Mouse (Mus musculus): ENCODE data around the gene Cmss1.

Gene Cmss1

GRCm38 (mm10) chr16:57513562-57513961, 93.1 kb downstream of the Cmss1 start:
- DNase-seq = no peak

DNA sequence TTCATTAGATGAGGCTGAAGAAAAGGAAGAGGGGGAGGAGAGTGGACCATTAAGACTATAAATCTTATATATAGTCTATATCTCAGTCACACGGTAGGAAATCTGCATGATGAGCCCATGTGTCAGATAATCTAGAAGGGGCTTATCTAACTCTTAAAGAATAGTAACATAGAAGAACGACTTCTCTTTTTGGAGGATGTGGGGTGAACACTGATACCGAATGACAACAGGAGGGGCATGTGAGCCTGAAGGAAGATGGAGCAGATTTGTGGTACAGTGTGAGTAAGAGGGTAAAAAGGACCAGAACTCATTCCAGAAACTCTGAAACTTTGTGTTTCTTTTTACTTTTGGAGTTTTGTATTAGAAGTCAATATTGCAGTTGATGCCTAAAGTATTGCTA, 97.6 kb downstream of the Cmss1 start:
- DNase-seq = no peak

DNA sequence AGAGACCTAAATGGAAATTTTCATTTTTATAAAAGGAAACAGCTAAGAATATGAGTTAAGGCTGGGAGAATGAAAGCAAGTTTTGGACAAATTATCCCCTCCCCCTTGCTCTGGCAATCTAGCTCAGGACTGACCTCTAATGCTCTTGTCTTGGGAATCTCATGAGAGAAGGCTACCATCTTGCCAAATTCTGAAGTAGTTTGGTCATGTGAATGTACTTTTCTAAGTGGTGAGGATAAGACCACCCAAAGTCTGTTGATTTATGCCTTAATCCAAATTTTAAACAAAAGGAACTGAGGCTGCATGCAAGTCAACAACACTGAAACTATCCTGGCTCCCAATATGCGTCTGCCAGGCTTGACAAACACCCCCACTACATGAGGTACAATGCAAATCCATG, 98.3 kb downstream of the Cmss1 start:
- DNase-seq = no peak

- no peak for DNase-seq
Measured at GRCm38 (mm10) chr16:57506133-57506532, 100.5 kb downstream of the Cmss1 start.

GRCm38 (mm10) chr16:57504728-57505127, 101.9 kb downstream of the Cmss1 start:
- DNase-seq = no peak

- no peak for DNase-seq
Measured at GRCm38 (mm10) chr16:57502761-57503160, 103.9 kb downstream of the Cmss1 start.

DNA sequence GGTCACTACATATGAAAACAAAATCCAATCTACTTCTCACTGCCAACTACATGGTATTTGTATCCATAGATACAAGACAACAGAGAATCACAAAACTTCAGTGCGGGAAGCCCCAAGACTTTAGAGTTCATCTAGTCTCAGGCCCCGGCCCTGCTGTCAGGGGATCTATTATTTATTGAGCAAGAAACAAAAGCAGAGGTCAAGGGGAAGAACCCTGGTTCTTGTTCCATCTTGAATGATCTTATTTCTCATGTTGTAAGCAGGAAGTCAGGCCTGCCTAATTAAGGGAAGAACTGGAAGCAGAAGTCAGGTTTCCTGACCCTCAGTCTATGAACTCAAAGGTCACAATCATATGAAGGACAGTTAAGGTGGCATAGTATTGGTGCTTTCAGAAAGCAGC, 104.4 kb downstream of the Cmss1 start:
- no peak for DNase-seq

- DNase-seq = no peak
Measured at GRCm38 (mm10) chr16:57500851-57501250, 105.8 kb downstream of the Cmss1 start.

GRCm38 (mm10) chr16:57496437-57497173, 110.1 kb downstream of the Cmss1 start:
- no peak for DNase-seq

DNA sequence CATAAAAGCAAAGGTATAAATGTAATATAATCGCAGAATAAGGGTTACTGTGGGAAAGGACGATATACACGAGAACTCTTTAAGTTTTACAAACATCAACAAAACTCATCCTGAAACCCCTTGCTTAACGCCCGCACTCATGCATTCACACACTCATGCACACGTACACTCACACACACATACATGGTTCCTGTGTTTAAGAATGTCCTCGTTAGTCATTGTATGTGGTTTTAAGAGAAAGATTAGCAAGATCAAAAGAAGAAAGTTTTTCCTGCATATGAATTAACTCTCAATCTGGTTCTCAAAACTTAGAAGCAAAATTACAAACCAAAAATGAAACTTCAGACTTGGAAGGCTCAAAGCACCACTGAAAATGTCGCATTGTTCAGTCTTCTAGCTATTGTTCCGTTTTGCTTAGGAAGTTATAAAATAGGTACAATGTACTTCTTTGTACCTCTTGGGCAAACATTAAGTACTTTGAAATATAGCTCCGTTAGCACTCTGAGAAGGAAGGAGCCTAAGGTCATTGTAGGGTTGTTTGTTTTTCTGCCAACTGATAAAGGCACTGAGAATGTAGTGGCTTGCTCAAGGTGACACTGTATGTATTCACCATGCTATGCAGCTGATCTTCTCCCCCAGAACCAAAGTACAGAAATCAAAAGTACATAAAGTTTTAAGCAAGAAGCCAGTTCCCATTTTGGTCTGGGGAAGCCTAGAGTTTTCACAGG, 111.0 kb downstream of the Cmss1 start:
- DNase-seq = no peak

DNA sequence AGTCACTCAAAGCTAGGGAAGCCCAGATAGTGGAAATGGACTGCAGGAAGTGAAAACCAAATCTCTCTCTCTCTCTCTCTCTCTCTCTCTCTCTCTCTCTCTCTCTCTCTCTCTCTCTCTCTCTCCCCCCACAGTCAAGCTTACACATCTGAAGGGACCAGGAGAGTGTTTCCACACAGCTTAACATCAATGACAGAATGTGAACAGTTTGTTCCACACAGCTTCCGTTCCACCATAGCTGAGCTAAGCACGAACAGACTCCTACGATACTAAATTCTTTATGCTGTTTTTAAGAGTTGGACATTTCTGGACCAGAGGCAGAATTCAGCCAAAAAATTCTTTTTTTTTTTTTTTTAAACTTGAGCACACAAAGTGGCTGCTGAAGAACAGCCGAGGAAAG, 114.8 kb downstream of the Cmss1 start:
- DNase-seq = no peak

DNA sequence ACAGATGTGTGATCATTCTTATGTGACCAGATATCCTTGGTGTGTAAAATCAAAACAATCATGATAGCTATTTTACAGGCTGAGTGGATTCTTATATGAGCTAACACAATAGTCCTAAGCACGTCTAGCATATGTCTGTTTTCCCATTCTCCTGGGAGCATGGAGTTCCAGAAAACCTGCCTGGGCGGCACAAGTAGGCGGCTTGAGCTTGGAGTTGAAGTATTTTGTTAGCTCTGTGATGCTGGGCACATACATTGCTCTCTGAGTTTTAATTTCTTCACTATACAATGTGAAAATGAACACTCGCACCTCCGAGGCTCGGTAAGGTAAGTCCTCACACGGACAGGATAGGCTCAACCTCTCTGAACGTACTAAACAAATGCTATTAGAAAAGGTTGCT, 116.0 kb downstream of the Cmss1 start:
- no peak for DNase-seq

GRCm38 (mm10) chr16:57488661-57489060, 118.0 kb downstream of the Cmss1 start:
- DNase-seq = no peak

- no peak for DNase-seq
Measured at GRCm38 (mm10) chr16:57486266-57486665, 120.4 kb downstream of the Cmss1 start.

GRCm38 (mm10) chr16:57485265-57485664, 121.4 kb downstream of the Cmss1 start:
- DNase-seq = no peak

- no peak for DNase-seq
Measured at GRCm38 (mm10) chr16:57484043-57484795, 122.4 kb downstream of the Cmss1 start.

GRCm38 (mm10) chr16:57483503-57483902, 123.2 kb downstream of the Cmss1 start:
- DNase-seq = no peak

DNA sequence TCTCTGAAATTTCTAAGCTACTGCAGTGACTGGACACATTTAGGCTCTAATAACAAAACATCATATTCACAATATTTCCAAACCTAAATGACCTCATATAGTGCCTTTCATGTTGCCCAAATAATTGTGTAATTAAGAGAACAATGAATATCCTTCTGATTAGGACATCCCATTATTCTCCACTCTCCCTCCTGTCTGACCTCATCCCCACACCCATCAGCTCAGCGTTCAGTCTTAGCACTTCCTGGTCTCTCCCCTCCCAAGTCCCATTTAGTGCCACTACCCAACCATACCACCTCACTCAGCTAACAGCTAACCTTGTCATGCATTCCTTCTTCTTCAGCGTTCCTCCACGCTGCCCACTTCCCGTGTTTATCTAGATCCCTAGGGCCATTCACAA, 123.8 kb downstream of the Cmss1 start:
- no peak for DNase-seq

GRCm38 (mm10) chr16:57482264-57482663, 124.4 kb downstream of the Cmss1 start:
- DNase-seq = no peak

- DNase-seq = no peak
Measured at GRCm38 (mm10) chr16:57479776-57480175, 126.9 kb downstream of the Cmss1 start.

- no peak for DNase-seq
Measured at GRCm38 (mm10) chr16:57478451-57478850, 128.2 kb downstream of the Cmss1 start.

DNA sequence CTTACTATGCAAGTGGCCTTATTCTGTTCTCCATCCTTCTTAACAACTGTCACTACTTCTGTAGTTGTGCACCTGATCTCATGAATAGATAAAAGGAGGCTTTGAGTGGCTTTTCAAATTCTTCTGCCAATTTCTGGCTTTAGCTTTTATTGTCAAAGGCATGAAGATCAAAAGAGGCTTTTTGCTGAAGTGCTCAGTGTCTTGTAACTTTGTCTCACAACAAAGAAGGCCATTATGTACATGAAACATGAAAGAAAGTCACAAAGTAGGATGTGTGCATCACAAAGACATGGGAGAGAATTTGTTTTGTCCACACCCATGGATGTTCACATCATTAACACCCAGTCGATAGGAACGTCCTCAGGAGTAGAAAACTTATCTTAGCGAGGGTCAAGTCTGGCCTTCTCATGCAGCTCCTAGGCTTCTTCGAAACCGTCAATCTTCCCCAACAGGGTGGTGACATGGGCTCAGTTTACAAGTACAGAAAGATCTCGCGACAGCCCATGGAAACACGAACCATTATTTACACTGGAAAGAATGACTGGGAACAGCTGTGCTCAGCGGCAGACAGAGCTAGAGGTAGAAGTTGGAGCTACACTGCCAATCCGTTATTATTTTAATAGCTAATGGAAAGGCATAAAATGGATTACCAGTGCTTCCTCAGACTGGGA, 133.1 kb downstream of the Cmss1 start:
- DNase-seq = no peak

DNA sequence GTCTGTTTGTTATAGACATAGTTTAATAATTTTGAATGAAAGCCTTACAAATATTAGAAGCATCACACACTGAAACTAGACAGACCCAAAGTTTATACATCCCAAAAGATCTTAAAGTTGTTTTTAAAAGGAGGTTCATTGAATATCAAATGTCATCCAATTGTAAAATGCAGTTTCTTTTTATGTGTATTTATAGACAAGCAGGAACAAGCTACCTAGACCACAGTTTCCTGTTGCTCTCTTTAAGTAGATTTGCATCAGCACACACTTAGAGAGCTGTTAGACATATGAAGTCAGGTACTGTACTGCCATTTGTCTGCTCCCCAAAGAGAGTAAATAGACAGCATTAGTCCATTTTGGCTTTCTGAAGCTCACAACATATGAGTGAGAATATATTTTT, 135.6 kb downstream of the Cmss1 start:
- no peak for DNase-seq

All from cerebellum, adult 11-12 months (tissue).